Mouse (Mus musculus) lung, embryonic 15.5 days (tissue): ENCODE results near the gene Nacc1. TPM values are rescaled to one million over a fixed set of nuclear protein-coding genes. Genes with fewer than 3 reads are reported as not detected.

Source experiments
- ATAC-seq: fragments of 200-750 bp; cut with Nextera tagmentation; 2 replicates; pipeline ENCODE4 v1.8.0; 2017; ENCODE audit warnings: moderate number of reproducible peaks, borderline replicate concordance; ENCODE audit not compliant: low FRiP score, low TSS enrichment; ENCODE audit errors: extremely low read depth
- H3K27ac ChIP-seq: fragments of 300-500 bp; sonication (generic); 2 replicates; pipeline ENCODE4 v1.5.1; 2015; ENCODE audit warnings: moderate library complexity, mild to moderate bottlenecking, inconsistent platforms
- H3K27me3 ChIP-seq: fragments of 300-500 bp; sonication (generic); 2 replicates; pipeline ENCODE4 v1.6.1; 2015; ENCODE audit warnings: inconsistent platforms
- H3K36me3 ChIP-seq: fragments of 300-500 bp; sonication (generic); 2 replicates; pipeline ENCODE4 v1.6.1; 2015; ENCODE audit warnings: inconsistent platforms
- H3K4me1 ChIP-seq: fragments of 300-500 bp; sonication (generic); 2 replicates; pipeline ENCODE4 v1.6.1; 2015; ENCODE audit warnings: inconsistent platforms
- H3K4me2 ChIP-seq: fragments of 300-500 bp; sonication (generic); 2 replicates; pipeline ENCODE4 v1.6.1; 2015; ENCODE audit warnings: inconsistent platforms, mild to moderate bottlenecking, moderate library complexity
- H3K4me3 ChIP-seq: fragments of 300-500 bp; sonication (generic); 2 replicates; pipeline ENCODE4 v1.5.1; 2015; ENCODE audit warnings: mild to moderate bottlenecking, inconsistent platforms
- H3K9ac ChIP-seq: fragments of 300-500 bp; sonication (generic); 2 replicates; pipeline ENCODE4 v1.6.1; 2015; ENCODE audit warnings: inconsistent platforms
- H3K9me3 ChIP-seq: fragments of 300-500 bp; sonication (generic); 2 replicates; pipeline ENCODE4 v1.6.1; 2016; ENCODE audit warnings: inconsistent platforms
- WGBS: fragments of 180-500 bp; shearing (Covaris S2); methylation state at CpG from one replicate; pipeline ENCODE4 v1.1.7; 2015; 5-methylcytosine and 5-hydroxymethylcytosine counted together
- polyA plus RNA-seq: library from polyadenylated mRNA; unstranded; fragments of >200 nt; fragmentation: Nextera tagmentation; extraction: Ambion mirVana; gene quantifications from 2 replicates; pipeline ENCODE4 v1.2.1, GENCODE M21; 2015

Nacc1 gene
- polyA plus RNA-seq, 1 experiment from 2014 or later: 21.6 TPM

DNA sequence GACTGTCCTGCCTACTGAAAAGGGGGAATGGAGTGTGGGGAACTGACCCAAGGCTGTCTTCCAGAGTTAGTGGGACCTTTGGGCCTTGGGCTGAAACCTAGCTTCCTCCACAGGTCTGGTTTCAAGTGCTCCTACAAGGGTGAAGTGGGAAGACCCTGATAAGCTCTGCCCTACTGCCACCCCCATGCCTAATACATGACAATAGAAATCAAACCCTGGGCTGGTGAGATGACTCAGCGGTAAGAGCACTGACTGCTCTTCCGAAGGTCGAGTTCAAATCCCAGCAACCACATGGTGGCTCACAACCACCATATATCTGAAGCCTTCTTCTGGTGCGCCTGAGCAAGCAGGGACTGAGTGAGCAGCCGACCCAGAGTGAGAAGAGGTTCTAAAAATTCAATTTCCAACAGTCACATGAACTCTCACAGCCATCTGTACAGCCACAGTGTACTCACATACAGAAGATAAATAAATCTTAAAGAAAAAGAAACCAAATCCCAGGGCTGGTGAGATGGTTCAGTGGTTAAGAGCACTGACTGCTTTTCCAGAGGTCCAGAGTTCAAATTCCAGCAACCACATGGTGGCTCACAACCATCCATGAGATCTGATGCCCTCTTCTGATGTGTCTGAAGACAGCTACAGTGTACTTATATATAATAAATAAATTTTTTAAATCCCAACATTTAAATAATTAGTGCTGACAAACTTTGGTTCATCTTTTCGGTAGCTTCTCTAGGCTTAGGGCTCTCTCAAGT, 18.8 kb downstream of the Nacc1 start:
- 77% methylated on average over 6 of the region's 6 CpGs for WGBS
- no peak for ATAC-seq
- peaks cover 37% of the 10 kb centered on the region for H3K36me3 ChIP-seq

DNA sequence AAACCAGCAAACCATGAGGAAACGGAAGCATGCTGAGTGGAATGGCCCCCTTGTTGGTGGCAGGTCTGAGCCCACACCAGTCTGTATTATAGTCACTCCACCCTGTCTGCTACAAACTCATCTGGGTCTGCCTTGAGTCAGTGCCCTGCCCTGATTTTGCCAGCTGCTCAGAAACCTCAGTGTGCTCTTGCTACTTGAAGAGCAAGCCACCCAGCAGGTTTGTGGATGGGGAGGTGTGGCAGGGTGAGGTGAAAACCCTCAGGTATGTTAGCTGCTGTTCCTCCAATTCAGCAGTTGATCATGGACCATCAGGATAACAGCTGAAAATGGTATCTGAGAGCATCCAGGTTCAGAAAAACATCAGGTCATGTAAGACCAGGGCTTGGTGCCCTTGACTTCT, 19.6 kb downstream of the Nacc1 start:
- H3K4me1 ChIP-seq: peaks cover 17% of the 10 kb centered on the region
- 50% methylated on average over 1 of the region's 1 CpGs for WGBS
- H3K4me3 ChIP-seq: no peak overlapping the region
- no peak overlapping the region for H3K4me2 ChIP-seq
- no peaks in the 10 kb centered on the region for H3K27me3 ChIP-seq
- H3K36me3 ChIP-seq: peaks cover 32% of the 10 kb centered on the region
- H3K9me3 ChIP-seq: no peaks in the 10 kb centered on the region
- H3K9ac ChIP-seq: no peak overlapping the region
- H3K27ac ChIP-seq: no peak overlapping the region
- no peak for ATAC-seq

More for the DNA sequence above, 18.8 kb downstream of the Nacc1 start:
- no peaks in the 10 kb centered on the region for H3K27me3 ChIP-seq
- H3K4me1 ChIP-seq: peaks cover 12% of the 10 kb centered on the region
- H3K9me3 ChIP-seq: no peaks in the 10 kb centered on the region
- H3K4me2 ChIP-seq: no peak overlapping the region
- H3K4me3 ChIP-seq: no peak overlapping the region
- H3K9ac ChIP-seq: no peak overlapping the region
- no peak overlapping the region for H3K27ac ChIP-seq

DNA sequence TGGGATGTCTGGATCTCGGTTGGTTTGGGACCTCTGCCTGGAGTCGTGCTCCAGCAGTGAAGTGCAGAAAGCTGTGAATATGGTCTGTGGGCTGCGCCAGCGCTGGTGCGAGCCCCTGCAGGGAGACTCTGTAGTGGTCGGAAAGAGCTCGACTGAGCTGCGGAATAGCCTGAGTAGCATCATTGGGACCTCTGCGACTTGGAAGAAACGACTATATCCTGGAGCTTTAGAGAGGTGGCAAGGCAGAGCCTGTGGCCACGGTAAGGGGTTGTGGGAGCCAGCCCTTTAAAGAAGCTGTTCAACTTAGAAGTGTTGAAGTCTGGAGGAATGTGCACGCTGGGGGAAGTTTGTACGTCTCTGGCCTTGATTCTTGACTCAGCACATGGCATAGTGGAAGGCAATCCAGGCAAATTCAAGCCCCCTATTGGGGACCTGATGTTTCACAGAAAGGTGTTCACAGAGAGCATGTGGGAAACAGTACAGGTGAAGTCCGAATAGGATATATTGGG, 22.2 kb downstream of the Nacc1 start:
- Histone ChIP-seq H3K27ac (peak overlapping the region; percentile 97), H3K4me2 (peak overlapping the region; percentile 76), H3K4me1 (peaks cover 24% of the 10 kb centered on the region), H3K9me3 (no peaks in the 10 kb centered on the region), H3K27me3 (no peaks in the 10 kb centered on the region), H3K9ac (peak overlapping the region; percentile 71), H3K36me3 (peaks cover 15% of the 10 kb centered on the region), H3K4me3 (peak overlapping the region; percentile 73)
- peak; percentile 2; the same call in 1 of the 2 replicates for ATAC-seq
- 2% methylated on average over 14 of the region's 14 CpGs for WGBS

DNA sequence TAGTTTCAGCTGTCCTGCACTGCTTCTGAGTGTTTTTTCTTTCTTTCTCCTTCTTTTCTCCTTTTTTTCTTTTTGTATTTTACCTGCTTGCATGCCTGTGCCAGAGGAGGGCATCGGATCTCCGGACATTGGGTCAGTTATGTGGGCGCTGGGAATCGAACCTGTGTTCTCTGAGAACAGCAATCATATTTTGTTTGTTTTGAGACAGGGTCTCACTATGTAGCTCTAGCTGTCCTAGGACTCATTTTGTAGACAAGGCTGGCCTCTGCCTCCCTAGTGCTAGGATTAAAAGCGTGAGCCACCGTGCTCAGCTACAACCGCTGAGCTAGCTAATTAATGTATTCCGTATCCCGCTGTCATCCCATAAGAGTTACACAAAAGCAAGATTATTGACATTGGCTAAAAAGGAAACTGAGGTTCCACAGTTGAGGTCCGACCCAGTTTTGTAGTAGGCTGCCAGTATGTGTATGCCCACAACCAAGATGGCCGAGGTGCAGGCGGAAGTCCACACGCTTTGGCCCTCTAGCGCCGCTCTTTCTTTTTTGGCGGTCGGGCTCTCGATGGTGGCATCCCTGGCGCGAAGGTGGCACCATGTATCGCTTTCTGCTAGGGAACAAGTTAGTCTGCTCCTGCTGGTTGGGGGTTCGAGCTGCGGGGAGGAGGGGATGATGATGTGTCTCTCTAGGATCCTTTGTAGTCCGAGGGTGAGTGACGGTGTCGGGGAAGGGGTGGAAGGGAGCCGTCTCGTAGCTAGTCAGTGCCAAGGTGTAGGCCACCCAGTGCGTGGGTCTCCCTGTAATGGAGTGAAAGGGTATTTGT, 22.9 kb downstream of the Nacc1 start:
- WGBS: under 1% methylated on average over 29 of the region's 29 CpGs
- Histone ChIP-seq H3K27me3 (no peaks in the 10 kb centered on the region), H3K4me2 (peak overlapping the region; percentile 76), H3K4me1 (peaks cover 31% of the 10 kb centered on the region), H3K9ac (peak overlapping the region; percentile 71), H3K9me3 (no peaks in the 10 kb centered on the region), H3K4me3 (peak overlapping the region; percentile 73), H3K27ac (peak overlapping the region; percentile 97), H3K36me3 (peaks cover 10% of the 10 kb centered on the region)
- ATAC-seq: peak; percentile 32; the same call in 1 of the 2 replicates

DNA sequence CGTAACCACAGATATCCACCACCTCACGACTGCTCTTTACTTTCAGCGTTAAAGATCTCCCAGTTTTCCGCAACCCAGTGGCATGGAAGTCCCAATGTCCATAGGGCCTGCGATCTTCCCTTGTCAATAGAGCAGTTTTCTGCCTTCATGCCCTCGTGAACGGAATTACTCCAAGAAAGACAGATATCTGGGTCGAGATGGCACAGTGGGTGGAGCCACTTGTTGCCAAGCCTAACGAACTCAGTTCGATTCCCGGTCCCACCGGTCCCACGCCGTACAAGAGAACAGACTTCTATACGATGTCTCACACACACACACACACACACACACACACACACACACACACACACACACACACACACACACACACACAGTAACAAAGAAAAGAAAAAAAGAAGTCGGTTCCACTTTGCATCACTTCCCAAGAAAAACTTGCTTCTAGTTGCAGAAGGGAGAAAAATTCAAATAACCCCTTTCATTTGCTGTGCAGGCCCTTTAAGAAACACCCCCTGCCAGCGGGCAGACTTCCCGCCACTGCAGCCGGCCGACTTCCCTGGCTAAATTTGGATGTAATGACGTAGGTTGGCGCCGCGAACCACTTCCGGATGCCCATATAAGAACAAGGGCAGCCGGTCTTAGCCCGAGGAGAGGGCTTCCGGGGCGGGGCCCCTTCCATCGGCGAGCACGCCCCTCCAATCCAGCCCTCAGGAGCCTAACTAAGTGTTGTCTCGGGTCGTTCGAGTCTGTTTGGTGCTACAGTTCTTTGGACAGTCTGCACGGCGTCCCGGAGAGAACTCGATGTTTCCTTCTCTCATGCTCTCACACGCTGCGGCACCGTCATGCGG, 24.0 kb downstream of the Nacc1 start:
- no peaks in the 10 kb centered on the region for H3K27me3 ChIP-seq
- 2% methylated on average over 43 of the region's 43 CpGs for WGBS
- H3K36me3 ChIP-seq: peaks cover 9% of the 10 kb centered on the region
- peak; percentile 83 for ATAC-seq
- H3K27ac ChIP-seq: peak overlapping the region; percentile 97
- H3K4me3 ChIP-seq: peak overlapping the region; percentile 73
- H3K4me1 ChIP-seq: peaks cover 39% of the 10 kb centered on the region
- H3K4me2 ChIP-seq: peak overlapping the region; percentile 76
- H3K9ac ChIP-seq: peak overlapping the region; percentile 71
- H3K9me3 ChIP-seq: no peaks in the 10 kb centered on the region

DNA sequence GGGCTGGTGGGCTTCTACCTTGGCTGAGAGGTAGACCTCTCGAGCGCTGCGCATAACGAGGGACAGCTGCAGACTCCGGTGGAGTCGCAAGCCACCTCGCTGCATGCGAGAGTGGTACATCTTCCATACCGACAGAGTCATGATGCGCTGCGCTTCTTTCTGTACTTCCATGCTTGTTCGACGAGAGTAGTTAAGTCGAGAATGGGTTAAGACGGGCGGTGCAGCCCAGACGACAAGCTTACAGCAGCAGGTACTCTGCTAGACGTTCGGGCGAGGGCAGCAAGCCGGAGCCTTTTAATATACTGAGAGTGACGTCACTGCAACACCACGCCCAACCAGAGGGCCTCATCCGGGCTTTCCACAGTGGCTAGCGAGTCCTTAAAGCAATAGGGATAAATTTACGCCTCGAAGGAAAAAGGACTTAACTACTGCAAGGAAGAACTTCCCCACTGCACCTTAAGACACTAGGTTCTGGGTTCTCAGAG, 25.0 kb downstream of the Nacc1 start, which contains the start of gene Ier2:
TSS of gene Ier2 (minus strand) at position 272 of the 485 bp plus-strand sequence.
- WGBS: under 1% methylated on average over 27 of the region's 27 CpGs
- H3K36me3 ChIP-seq: peaks cover 2% of the 10 kb centered on the region; the same call in 1 of the 2 replicates
- H3K4me3 ChIP-seq: peak within 1 kb of the TSS; percentile 73
- H3K9me3 ChIP-seq: no peaks in the 10 kb centered on the region
- no peaks in the 10 kb centered on the region for H3K27me3 ChIP-seq
- peak within 1 kb of the TSS; percentile 76 for H3K4me2 ChIP-seq
- peak within 1 kb of the TSS; percentile 97 for H3K27ac ChIP-seq
- ATAC-seq: peak; percentile 78
- peak within 1 kb of the TSS; percentile 66 for H3K9ac ChIP-seq
- peaks cover 49% of the 10 kb centered on the region for H3K4me1 ChIP-seq

DNA sequence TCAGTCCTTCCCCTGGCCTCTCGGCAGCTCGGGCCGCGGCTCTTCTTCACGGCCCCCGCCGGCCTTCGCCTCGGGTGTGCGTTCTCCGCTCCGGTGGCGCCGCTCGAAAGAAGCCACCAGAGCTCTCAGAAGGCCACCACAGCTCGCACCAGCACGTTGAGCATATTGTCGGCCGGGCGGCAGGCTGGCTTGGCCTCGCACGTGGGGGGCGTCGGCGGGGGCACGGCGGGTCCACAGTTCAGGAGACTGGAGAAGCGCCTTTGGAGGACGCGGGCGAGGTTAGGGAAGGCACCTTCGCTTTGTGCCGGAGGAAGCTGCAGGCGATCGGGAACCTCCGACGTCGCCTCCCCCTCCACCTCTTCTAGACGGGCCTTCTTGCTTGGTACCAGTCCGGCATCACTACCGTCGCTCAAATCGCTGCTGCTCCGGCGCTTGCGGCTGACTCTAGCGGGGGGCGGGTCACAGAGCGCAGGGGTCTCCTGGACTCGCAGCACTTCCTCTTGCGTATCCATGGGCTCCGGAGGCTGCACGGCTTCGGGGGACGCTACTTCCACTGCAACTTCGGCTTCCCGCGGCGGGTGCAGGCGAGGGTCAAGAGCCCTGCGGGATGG, 25.6 kb downstream of the Nacc1 start:
- H3K36me3 ChIP-seq: no peaks in the 10 kb centered on the region
- peak overlapping the region; percentile 97 for H3K27ac ChIP-seq
- H3K4me2 ChIP-seq: peak overlapping the region; percentile 76
- H3K9ac ChIP-seq: peak overlapping the region; percentile 66
- H3K4me3 ChIP-seq: peak overlapping the region; percentile 73
- 1% methylated on average over 61 of the region's 61 CpGs for WGBS
- no peak for ATAC-seq
- no peaks in the 10 kb centered on the region for H3K9me3 ChIP-seq
- H3K27me3 ChIP-seq: no peaks in the 10 kb centered on the region
- H3K4me1 ChIP-seq: peaks cover 54% of the 10 kb centered on the region

DNA sequence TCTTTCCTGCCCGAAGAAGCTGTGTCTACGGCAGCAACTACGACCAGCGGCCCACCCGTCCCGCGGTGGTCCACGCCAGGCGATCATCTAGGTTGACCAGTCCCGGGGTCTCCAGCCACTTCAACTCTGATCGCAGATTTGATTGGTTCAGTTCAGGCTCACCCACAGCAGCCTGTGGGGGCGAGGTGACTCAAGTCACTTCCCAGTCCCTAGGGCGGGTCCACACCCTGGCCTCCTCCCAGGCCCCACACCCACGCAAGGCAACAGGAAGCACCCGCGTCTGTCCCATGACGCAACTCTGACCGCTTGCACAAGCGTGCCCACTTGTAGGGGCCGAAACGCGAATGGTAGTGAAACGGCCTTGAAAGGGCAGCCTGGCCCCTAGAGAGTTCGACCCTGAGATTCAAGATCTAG, 26.2 kb downstream of the Nacc1 start:
- Histone ChIP-seq H3K36me3 (no peaks in the 10 kb centered on the region), H3K27me3 (no peaks in the 10 kb centered on the region), H3K9ac (peak overlapping the region; percentile 66), H3K4me1 (peaks cover 60% of the 10 kb centered on the region), H3K4me2 (peak overlapping the region; percentile 76), H3K27ac (peak overlapping the region; percentile 97), H3K4me3 (peak overlapping the region; percentile 73), H3K9me3 (no peaks in the 10 kb centered on the region)
- peak; percentile 44 for ATAC-seq
- WGBS: 0% methylated on average over 24 of the region's 24 CpGs

DNA sequence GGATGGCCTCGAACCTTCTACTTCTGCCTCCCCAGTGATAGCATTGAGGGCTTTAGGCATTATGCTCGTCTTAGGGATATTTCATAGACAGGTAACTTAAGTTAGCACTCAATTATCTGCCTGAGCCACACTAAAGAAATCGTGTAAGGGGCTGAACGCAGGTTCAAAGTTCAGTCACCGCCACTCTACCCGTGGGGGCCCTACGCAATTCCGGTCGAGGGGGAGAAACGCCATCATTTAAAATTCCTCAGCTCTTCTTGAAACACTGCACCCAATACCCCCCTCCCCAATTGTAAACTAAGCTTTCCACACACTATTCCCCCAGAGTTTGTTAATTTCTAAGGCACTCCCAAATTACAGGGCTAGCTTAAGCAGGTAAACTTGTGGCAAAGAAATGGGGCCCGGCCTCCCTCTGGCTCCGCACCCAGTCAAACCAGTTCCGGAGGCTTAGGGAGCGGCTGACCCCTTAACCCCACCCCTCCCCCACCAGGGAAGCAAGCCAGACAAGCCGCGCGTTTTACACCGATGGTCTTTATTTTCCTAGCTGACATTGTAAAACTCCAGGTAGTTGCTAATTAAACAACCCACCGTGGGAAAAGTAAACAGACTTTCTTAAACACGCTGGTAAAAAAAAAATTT, 26.7 kb downstream of the Nacc1 start:
- 1% methylated on average over 20 of the region's 20 CpGs for WGBS
- H3K9me3 ChIP-seq: no peaks in the 10 kb centered on the region
- ATAC-seq: no peak
- H3K4me2 ChIP-seq: peak overlapping the region; percentile 76
- H3K9ac ChIP-seq: peak overlapping the region; percentile 66
- no peaks in the 10 kb centered on the region for H3K36me3 ChIP-seq
- H3K4me3 ChIP-seq: peak overlapping the region; percentile 73
- peaks cover 61% of the 10 kb centered on the region for H3K4me1 ChIP-seq
- H3K27me3 ChIP-seq: no peaks in the 10 kb centered on the region
- H3K27ac ChIP-seq: peak overlapping the region; percentile 97

DNA sequence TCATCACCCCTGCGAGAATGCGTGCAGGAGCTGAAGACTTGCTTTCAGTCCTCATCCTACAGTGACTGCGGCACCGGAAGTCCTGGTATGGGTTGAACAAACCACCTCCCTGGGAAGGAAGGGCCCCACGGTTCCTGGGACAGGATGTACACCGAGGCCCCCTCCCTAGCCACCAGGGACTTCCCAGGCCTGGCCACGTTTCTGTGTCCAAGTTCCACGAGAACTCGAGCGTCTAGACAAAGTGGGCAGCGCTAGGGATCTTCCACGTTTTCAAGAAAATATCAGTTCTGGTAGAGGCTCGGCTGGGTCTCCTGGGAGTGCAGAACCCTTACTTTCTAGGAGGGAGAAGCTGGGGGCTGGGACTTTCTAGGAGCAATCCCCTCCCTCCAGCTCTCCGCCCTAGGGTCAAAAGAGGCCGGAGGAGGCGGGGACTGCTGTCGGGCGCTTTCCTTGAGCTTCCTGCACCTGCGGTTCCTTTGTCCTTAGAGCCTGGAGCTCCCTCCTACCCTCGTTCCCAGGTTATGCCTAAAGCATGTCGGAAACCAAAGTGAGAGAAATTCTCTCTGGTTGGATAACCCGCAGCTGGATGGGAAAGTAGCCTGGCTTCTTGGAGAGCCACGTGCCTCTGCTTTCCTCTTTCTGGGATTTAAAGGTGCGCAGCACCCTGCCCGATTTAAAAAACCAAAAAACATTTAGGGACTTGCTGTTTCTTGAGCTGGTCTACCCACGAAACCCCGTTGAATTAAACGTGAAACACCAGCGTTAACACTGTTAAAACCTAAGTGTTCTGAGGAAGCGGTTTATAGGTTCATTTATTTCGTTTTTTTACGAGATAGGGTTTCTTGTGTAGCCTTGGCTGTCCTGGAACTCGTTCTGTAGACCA, 27.5 kb downstream of the Nacc1 start:
- no peak for ATAC-seq
- Histone ChIP-seq H3K4me3 (peak overlapping the region; percentile 73), H3K36me3 (no peaks in the 10 kb centered on the region), H3K9ac (peak overlapping the region; percentile 66), H3K27me3 (no peaks in the 10 kb centered on the region), H3K9me3 (no peaks in the 10 kb centered on the region), H3K4me2 (peak overlapping the region; percentile 76), H3K4me1 (peaks cover 61% of the 10 kb centered on the region), H3K27ac (peak overlapping the region; percentile 97)
- WGBS: 2% methylated on average over 33 of the region's 33 CpGs
